Mouse (Mus musculus) liver, embryonic 16.5 days (tissue): ENCODE measurements around the gene Rtn4rl1. TPM values are rescaled to one million over a fixed set of nuclear protein-coding genes. Genes with fewer than 3 reads are reported as not detected.
"Not testable (repeated sequence)": the region's sequence is repeated elsewhere in the genome, so short reads cannot be mapped to it uniquely, and the experiment has no call there.

Experiments used
- ATAC-seq: fragments of 200-750 bp; cut with Nextera tagmentation; 2 replicates; pipeline ENCODE4 v1.8.0; 2017; ENCODE audit warnings: low read depth, mild to moderate bottlenecking, moderate number of reproducible peaks, moderate library complexity
- H3K27ac ChIP-seq: fragments of 300-500 bp; sonication (generic); 2 replicates; pipeline ENCODE4 v1.5.1; 2014; ENCODE audit warnings: mild to moderate bottlenecking, low read length
- H3K27me3 ChIP-seq: fragments of 300-500 bp; sonication (generic); 2 replicates; pipeline ENCODE4 v1.6.1; 2014; ENCODE audit warnings: low read depth, low read length, mixed read lengths; ENCODE audit not compliant: control insufficient read depth, insufficient read depth
- H3K36me3 ChIP-seq: fragments of 300-500 bp; sonication (generic); 2 replicates; pipeline ENCODE4 v1.6.1; 2014; ENCODE audit warnings: mild to moderate bottlenecking; ENCODE audit not compliant: control insufficient read depth, insufficient read depth
- H3K4me1 ChIP-seq: fragments of 300-500 bp; sonication (generic); 2 replicates; pipeline ENCODE4 v1.6.1; 2014; ENCODE audit warnings: low read depth, low read length, mixed read lengths; ENCODE audit not compliant: control insufficient read depth
- H3K4me2 ChIP-seq: fragments of 300-500 bp; sonication (generic); 2 replicates; pipeline ENCODE4 v1.6.1; 2014; ENCODE audit warnings: low read depth, low read length, mixed read lengths
- H3K4me3 ChIP-seq: fragments of 300-500 bp; sonication (generic); 2 replicates; pipeline ENCODE4 v1.5.1; 2014; ENCODE audit warnings: low read depth, mild to moderate bottlenecking, low read length
- H3K9ac ChIP-seq: fragments of 300-500 bp; sonication (generic); 2 replicates; pipeline ENCODE4 v1.6.1; 2014; ENCODE audit warnings: low read depth, low read length
- H3K9me3 ChIP-seq: fragments of 300-500 bp; sonication (generic); replicated peaks from 2 replicates; pipeline ENCODE4 v1.6.1; 2016; ENCODE audit warnings: low read length; ENCODE audit not compliant: control insufficient read depth
- WGBS: fragments of 180-500 bp; shearing (Covaris S2); extraction: QIAGEN DNeasy Blood & Tissue Kit; methylation state at CpG from one replicate; pipeline ENCODE4 v1.1.7; 2014; ENCODE audit not compliant: insufficient replicate concordance; 5-methylcytosine and 5-hydroxymethylcytosine counted together
- polyA plus RNA-seq: library from polyadenylated mRNA; unstranded; fragments of >200 nt; fragmentation: Nextera tagmentation; extraction: Ambion mirVana; gene quantifications from 2 replicates; pipeline ENCODE4 v1.2.1, GENCODE M21; 2015

Gene Rtn4rl1
- polyA plus RNA-seq, 1 experiment from 2014 or later: 0.44 TPM

- no peaks in the 10 kb centered on the region for H3K36me3 ChIP-seq
- no peak for ATAC-seq
- no peaks in the 10 kb centered on the region for H3K9me3 ChIP-seq
- WGBS: 75% methylated on average over 7 of the region's 7 CpGs
- H3K4me2 ChIP-seq: no peak overlapping the region
- no peak overlapping the region for H3K4me3 ChIP-seq
- H3K4me1 ChIP-seq: peaks cover 24% of the 10 kb centered on the region
- no peak overlapping the region for H3K27ac ChIP-seq
- peaks cover 2% of the 10 kb centered on the region; the same call in 1 of the 2 replicates for H3K27me3 ChIP-seq
- no peak overlapping the region for H3K9ac ChIP-seq
Observed at GRCm38 (mm10) chr11:75292281-75292680, 98.7 kb downstream of the Rtn4rl1 start.

GRCm38 (mm10) chr11:75293852-75294361 is 100.3 kb downstream of the Rtn4rl1 start:
- no peaks in the 10 kb centered on the region for H3K9me3 ChIP-seq
- 64% methylated on average over 21 of the region's 21 CpGs for WGBS

GRCm38 (mm10) chr11:75294862-75295261 is 101.3 kb downstream of the Rtn4rl1 start:
- peaks cover 6% of the 10 kb centered on the region for H3K36me3 ChIP-seq
- H3K9ac ChIP-seq: no peak overlapping the region
- H3K4me2 ChIP-seq: no peak overlapping the region
- H3K27ac ChIP-seq: no peak overlapping the region
- ATAC-seq: no peak
- peaks cover 24% of the 10 kb centered on the region for H3K4me1 ChIP-seq
- H3K4me3 ChIP-seq: no peak overlapping the region
- H3K9me3 ChIP-seq: no peaks in the 10 kb centered on the region
- 15% methylated on average over 9 of the region's 9 CpGs for WGBS
- peaks cover 2% of the 10 kb centered on the region; the same call in 1 of the 2 replicates for H3K27me3 ChIP-seq

More at GRCm38 (mm10) chr11:75293852-75294361, 100.3 kb downstream of the Rtn4rl1 start:
- H3K4me1 ChIP-seq: peaks cover 24% of the 10 kb centered on the region
- H3K4me2 ChIP-seq: no peak overlapping the region
- no peaks in the 10 kb centered on the region for H3K36me3 ChIP-seq
- no peak overlapping the region for H3K9ac ChIP-seq
- ATAC-seq: no peak
- no peak overlapping the region for H3K4me3 ChIP-seq
- H3K27me3 ChIP-seq: peaks cover 2% of the 10 kb centered on the region; the same call in 1 of the 2 replicates
- no peak overlapping the region for H3K27ac ChIP-seq

GRCm38 (mm10) chr11:75295534-75295933 is 102.0 kb downstream of the Rtn4rl1 start:
- peaks cover 12% of the 10 kb centered on the region for H3K36me3 ChIP-seq
- peaks cover 24% of the 10 kb centered on the region for H3K4me1 ChIP-seq
- not testable (repeated sequence) for H3K27ac ChIP-seq, H3K4me2 ChIP-seq, H3K9me3 ChIP-seq, H3K4me3 ChIP-seq, H3K27me3 ChIP-seq, ATAC-seq, H3K9ac ChIP-seq
- 69% methylated on average over 5 of the region's 5 CpGs for WGBS

- no peak overlapping the region for H3K4me2 ChIP-seq
- no peak overlapping the region for H3K9ac ChIP-seq
- peaks cover 20% of the 10 kb centered on the region for H3K36me3 ChIP-seq
- WGBS: 55% methylated on average over 9 of the region's 9 CpGs
- H3K4me1 ChIP-seq: peaks cover 32% of the 10 kb centered on the region
- 0 out of 2 replicates have a peak, but pooled peaks have one; percentile 38 for ATAC-seq
- H3K9me3 ChIP-seq: no peaks in the 10 kb centered on the region
- H3K27me3 ChIP-seq: peaks cover 2% of the 10 kb centered on the region; the same call in 1 of the 2 replicates
- H3K27ac ChIP-seq: no peak overlapping the region
- no peak overlapping the region for H3K4me3 ChIP-seq
Observed at GRCm38 (mm10) chr11:75296406-75297005, 102.9 kb downstream of the Rtn4rl1 start.

GRCm38 (mm10) chr11:75297631-75298030 is 104.0 kb downstream of the Rtn4rl1 start:
- H3K9me3 ChIP-seq: no peaks in the 10 kb centered on the region
- H3K27ac ChIP-seq: no peak overlapping the region
- ATAC-seq: no peak
- no peak overlapping the region for H3K9ac ChIP-seq
- 66% methylated on average over 9 of the region's 9 CpGs for WGBS
- 0 out of 2 replicates have a peak, but pooled peaks cover 2% of the 10 kb centered on the region for H3K27me3 ChIP-seq
- peaks cover 33% of the 10 kb centered on the region for H3K4me1 ChIP-seq
- no peak overlapping the region for H3K4me3 ChIP-seq
- no peak overlapping the region for H3K4me2 ChIP-seq
- peaks cover 30% of the 10 kb centered on the region for H3K36me3 ChIP-seq

- Histone ChIP-seq H3K27ac (no peak overlapping the region), H3K27me3 (no peaks in the 10 kb centered on the region), H3K9me3 (no peaks in the 10 kb centered on the region), H3K9ac (no peak overlapping the region), H3K4me2 (no peak overlapping the region), H3K4me1 (peaks cover 33% of the 10 kb centered on the region), H3K36me3 (peaks cover 36% of the 10 kb centered on the region), H3K4me3 (no peak overlapping the region)
- 62% methylated on average over 11 of the region's 11 CpGs for WGBS
- ATAC-seq: no peak
Observed at GRCm38 (mm10) chr11:75298491-75298890, 104.9 kb downstream of the Rtn4rl1 start.

GRCm38 (mm10) chr11:75299786-75300185 is 106.2 kb downstream of the Rtn4rl1 start:
- H3K9me3 ChIP-seq: no peaks in the 10 kb centered on the region
- ATAC-seq: no peak
- no peaks in the 10 kb centered on the region for H3K27me3 ChIP-seq
- H3K9ac ChIP-seq: no peak overlapping the region
- H3K4me3 ChIP-seq: no peak overlapping the region
- no peak overlapping the region for H3K27ac ChIP-seq
- WGBS: 85% methylated on average over 10 of the region's 10 CpGs
- H3K4me1 ChIP-seq: peaks cover 26% of the 10 kb centered on the region
- peaks cover 40% of the 10 kb centered on the region for H3K36me3 ChIP-seq
- H3K4me2 ChIP-seq: no peak overlapping the region

GRCm38 (mm10) chr11:75300954-75301353 is 107.4 kb downstream of the Rtn4rl1 start:
- peaks cover 19% of the 10 kb centered on the region for H3K4me1 ChIP-seq
- H3K27me3 ChIP-seq: no peaks in the 10 kb centered on the region
- 41% methylated on average over 9 of the region's 9 CpGs for WGBS
- no peak overlapping the region for H3K4me2 ChIP-seq
- ATAC-seq: peak; percentile 80
- H3K4me3 ChIP-seq: no peak overlapping the region
- no peaks in the 10 kb centered on the region for H3K9me3 ChIP-seq
- H3K9ac ChIP-seq: no peak overlapping the region
- 0 out of 2 replicates have a peak overlapping the region, but pooled peaks have one; percentile 24 for H3K27ac ChIP-seq
- peaks cover 46% of the 10 kb centered on the region for H3K36me3 ChIP-seq
